Mouse (Mus musculus) liver, postnatal 0 days (tissue): ENCODE measurements around the gene Pnliprp2. TPM values are rescaled to one million over a fixed set of nuclear protein-coding genes. Genes with fewer than 3 reads are reported as not detected.

Experiments
- ATAC-seq: fragments of 200-750 bp; cut with Nextera tagmentation; 2 replicates; pipeline ENCODE4 v1.8.0; 2017; ENCODE audit warnings: mild to moderate bottlenecking, moderate library complexity
- DNase-seq: peaks from one replicate; pipeline ENCODE4 v3.0.0-alpha.2; 2016
- H3K27ac ChIP-seq: fragments of 300-500 bp; sonication (generic); 2 replicates; pipeline ENCODE4 v1.5.1; 2014; ENCODE audit warnings: antibody characterized with exemption, moderate library complexity, mild to moderate bottlenecking, low read depth
- H3K27me3 ChIP-seq: fragments of 300-500 bp; sonication (generic); 2 replicates; pipeline ENCODE4 v1.6.1; 2014; ENCODE audit warnings: low read length, control low read depth, mixed read lengths; ENCODE audit not compliant: insufficient read depth
- H3K36me3 ChIP-seq: fragments of 300-500 bp; sonication (generic); replicated peaks from 2 replicates; pipeline ENCODE4 v1.6.1; 2014; ENCODE audit warnings: mild to moderate bottlenecking, control low read depth, low read length, moderate library complexity, mixed read lengths; ENCODE audit not compliant: insufficient read depth
- H3K4me1 ChIP-seq: fragments of 300-500 bp; sonication (generic); 2 replicates; pipeline ENCODE4 v1.6.1; 2014; ENCODE audit warnings: antibody characterized with exemption, mild to moderate bottlenecking, control low read depth; ENCODE audit not compliant: insufficient read depth
- H3K4me2 ChIP-seq: fragments of 300-500 bp; sonication (generic); 2 replicates; pipeline ENCODE4 v1.6.1; 2014; ENCODE audit warnings: low read depth, mild to moderate bottlenecking, low read length, moderate library complexity, mixed read lengths
- H3K4me3 ChIP-seq: fragments of 300-500 bp; sonication (generic); 2 replicates; pipeline ENCODE4 v1.5.1; 2014; ENCODE audit warnings: low read depth, low read length
- H3K9ac ChIP-seq: fragments of 300-500 bp; sonication (generic); replicated peaks from 2 replicates; pipeline ENCODE4 v1.6.1; 2014; ENCODE audit warnings: mild to moderate bottlenecking, moderate library complexity
- H3K9me3 ChIP-seq: fragments of 300-500 bp; sonication (generic); 2 replicates; pipeline ENCODE4 v1.6.1; 2016; ENCODE audit warnings: mild to moderate bottlenecking, control low read depth, low read length, mixed read lengths
- CTCF ChIP-seq: sonication (generic); IDR thresholded peaks from 2 replicates; pipeline ENCODE4 v1.5.1; 2016; ENCODE audit warnings: antibody characterized with exemption, low read depth
- EP300 ChIP-seq: IDR thresholded peaks from 2 replicates; pipeline ENCODE4 v1.6.1; 2016; ENCODE audit warnings: antibody characterized with exemption, low read depth, mild to moderate bottlenecking
- WGBS: fragments of 180-500 bp; shearing (Covaris S2); extraction: QIAGEN DNeasy Blood & Tissue Kit; methylation state at CpG from one replicate; pipeline ENCODE4 v1.1.7; 2014; ENCODE audit not compliant: insufficient replicate concordance; 5-methylcytosine and 5-hydroxymethylcytosine counted together
- polyA plus RNA-seq: library from polyadenylated mRNA; unstranded; fragments of >200 nt; fragmentation: Nextera tagmentation; extraction: Ambion mirVana; gene quantifications from 2 replicates; pipeline ENCODE4 v1.2.1, GENCODE M21; 2015

Pnliprp2 gene
- polyA plus RNA-seq, 1 experiment from 2014 or later: not detected

DNA sequence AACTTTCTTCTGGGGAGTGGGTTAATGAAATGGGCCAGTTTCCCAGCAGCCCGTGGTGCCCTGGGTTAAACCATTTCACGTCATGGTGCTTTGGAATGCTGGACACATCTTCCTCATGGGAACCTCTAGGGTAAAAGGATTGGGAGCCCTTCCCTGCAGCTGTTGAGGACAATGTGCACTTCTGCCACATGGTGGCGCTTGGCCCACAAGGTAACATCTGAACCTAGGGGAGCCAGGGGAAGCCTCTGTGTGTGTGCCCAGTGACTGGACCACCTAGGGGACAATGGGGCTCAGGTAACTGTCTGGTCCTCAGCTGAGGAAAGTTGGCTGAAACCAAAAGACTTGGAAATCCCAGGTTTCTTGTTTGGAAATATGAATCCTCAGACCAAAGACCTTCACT lies 46.8 kb downstream of the Pnliprp2 start:
- ATAC-seq: no peak
- no peaks in the 10 kb centered on the region for H3K36me3 ChIP-seq
- no peak overlapping the region for H3K4me2 ChIP-seq
- TF ChIP-seq CTCF (peak; percentile 85), EP300 (no peak)
- no peak overlapping the region for H3K27ac ChIP-seq
- DNase-seq: peak; percentile 71
- H3K4me1 ChIP-seq: no peaks in the 10 kb centered on the region
- H3K27me3 ChIP-seq: no peaks in the 10 kb centered on the region
- no peaks in the 10 kb centered on the region for H3K9me3 ChIP-seq
- no peak overlapping the region for H3K9ac ChIP-seq
- H3K4me3 ChIP-seq: no peak overlapping the region
- WGBS: 6% methylated on average over 3 of the region's 3 CpGs

DNA sequence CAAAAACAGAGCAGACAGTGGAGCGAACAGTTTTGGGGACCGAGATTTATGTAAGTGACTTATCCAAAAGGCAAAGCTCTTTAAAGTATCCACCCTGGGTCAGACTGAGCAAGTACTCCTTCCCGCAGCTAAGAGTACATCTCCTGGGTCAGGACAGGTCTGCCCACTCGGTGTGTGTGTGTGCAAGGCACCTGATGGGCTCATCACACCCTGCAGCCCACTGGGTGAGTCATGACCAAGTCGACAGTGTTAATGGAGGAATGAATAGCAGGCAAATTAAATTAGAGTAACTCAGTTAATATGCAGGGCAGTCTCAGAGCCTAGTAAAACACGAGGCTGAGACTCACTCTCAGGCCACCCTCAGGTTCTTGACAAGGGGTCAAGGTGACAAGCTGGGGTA lies 49.3 kb downstream of the Pnliprp2 start:
- WGBS: 65% methylated on average over 6 of the region's 6 CpGs
- no peak overlapping the region for H3K4me3 ChIP-seq
- DNase-seq (no peak), ATAC-seq (no peak)
- H3K4me2 ChIP-seq: no peak overlapping the region
- no peaks in the 10 kb centered on the region for H3K36me3 ChIP-seq
- TF ChIP-seq EP300: no peak
- no peak for TF ChIP-seq CTCF
- H3K9ac ChIP-seq: no peak overlapping the region
- H3K27ac ChIP-seq: no peak overlapping the region
- no peaks in the 10 kb centered on the region for H3K27me3 ChIP-seq
- H3K9me3 ChIP-seq: no peaks in the 10 kb centered on the region
- H3K4me1 ChIP-seq: no peaks in the 10 kb centered on the region

DNA sequence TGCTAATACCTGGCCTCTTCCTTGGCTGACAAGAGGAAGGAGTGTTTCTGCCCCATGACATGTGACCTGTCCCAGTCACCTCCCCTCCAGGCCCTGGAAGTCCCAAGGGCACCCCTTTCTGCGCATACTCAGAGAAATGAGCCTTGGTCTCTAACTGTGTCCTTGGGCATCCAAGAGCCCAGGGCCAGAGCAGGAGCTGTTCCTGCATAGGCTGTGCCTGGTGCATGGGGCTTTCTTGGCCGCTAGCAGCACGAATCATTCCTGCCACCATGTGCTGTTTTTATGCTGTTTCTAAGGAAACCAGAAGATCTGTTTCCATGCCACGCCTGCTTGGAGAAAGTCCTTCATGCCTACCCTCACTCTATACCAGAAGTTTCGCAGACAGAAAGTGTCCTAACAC lies 51.0 kb downstream of the Pnliprp2 start:
- Histone ChIP-seq H3K4me1 (no peaks in the 10 kb centered on the region), H3K27me3 (no peaks in the 10 kb centered on the region), H3K4me2 (no peak overlapping the region), H3K9me3 (no peaks in the 10 kb centered on the region), H3K36me3 (no peaks in the 10 kb centered on the region), H3K27ac (no peak overlapping the region), H3K4me3 (no peak overlapping the region), H3K9ac (no peak overlapping the region)
- 74% methylated on average over 5 of the region's 5 CpGs for WGBS
- DNase-seq (no peak), ATAC-seq (no peak)
- no peak for TF ChIP-seq EP300
- no peak for TF ChIP-seq CTCF

DNA sequence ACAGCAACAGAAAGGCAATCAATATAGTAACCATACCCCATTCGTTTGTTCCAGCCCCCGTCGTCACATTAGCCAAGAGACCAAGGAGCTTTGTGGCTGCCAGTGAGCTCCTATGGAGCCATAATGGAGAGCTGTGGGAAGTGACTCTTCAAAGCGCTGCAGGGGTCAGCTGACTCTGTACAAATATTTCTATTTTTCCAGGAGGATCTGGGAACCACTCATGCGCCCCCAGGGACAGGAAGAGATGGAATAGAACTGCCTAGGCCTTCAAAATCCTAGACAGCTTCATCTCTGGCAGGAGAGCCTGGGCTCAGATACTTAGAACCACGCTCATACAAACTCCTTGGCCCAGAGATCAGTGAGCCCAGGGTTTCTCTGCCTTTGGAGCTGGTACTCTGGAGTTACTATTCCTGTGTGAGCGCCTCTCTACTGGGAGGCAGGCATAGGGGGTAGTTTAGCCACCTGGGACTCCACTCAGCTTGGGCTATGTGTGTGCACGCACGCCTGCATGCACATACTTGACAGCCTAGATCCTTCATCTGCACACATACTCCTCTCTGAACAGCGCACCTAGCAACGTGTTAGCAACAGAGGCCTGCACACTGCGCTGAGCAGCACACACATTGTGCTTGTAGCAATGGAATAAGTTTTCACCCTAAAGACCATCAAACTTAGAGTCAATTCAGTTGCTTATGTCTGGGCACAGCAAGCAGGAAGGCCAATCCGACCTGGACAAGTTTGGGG lies 55.8 kb downstream of the Pnliprp2 start:
- no peak overlapping the region for H3K4me3 ChIP-seq
- no peak overlapping the region for H3K9ac ChIP-seq
- no peaks in the 10 kb centered on the region for H3K27me3 ChIP-seq
- ATAC-seq: no peak
- H3K36me3 ChIP-seq: no peaks in the 10 kb centered on the region
- 77% methylated on average over 13 of the region's 13 CpGs for WGBS
- no peaks in the 10 kb centered on the region for H3K9me3 ChIP-seq
- no peak overlapping the region for H3K27ac ChIP-seq
- no peak overlapping the region for H3K4me2 ChIP-seq
- no peak for DNase-seq
- H3K4me1 ChIP-seq: no peaks in the 10 kb centered on the region
- no peak for TF ChIP-seq CTCF
- no peak for TF ChIP-seq EP300

DNA sequence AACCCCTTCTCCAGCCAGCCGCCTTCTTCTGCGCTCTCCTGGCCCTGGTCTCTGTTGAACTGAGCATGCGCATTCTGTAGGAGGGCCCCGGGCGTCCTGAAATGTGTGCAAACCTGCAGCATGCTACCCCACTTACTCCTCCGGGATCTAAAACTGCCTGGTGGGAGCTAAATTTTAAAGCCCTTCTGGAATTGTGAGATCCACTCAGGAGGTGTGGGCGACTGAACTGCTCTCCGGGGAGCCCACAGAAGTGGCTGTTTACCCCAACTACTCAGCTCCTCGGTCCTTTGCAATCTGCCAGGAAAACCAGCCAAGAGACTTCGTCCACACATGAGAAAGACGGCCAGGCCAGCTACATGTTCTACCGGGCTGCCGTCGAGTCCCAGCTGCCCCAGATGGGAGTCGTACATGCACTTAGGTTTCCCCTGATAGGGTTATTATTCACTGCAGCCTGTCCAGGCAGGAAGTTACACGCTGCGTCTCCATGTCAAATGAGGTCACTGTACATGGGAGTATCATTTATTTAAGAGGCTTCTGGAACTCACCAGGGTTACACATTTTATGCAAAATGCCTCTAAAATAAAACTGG lies 57.0 kb downstream of the Pnliprp2 start:
- WGBS: 72% methylated on average over 17 of the region's 17 CpGs
- Histone ChIP-seq H3K9me3 (no peaks in the 10 kb centered on the region), H3K4me2 (no peak overlapping the region), H3K4me3 (no peak overlapping the region), H3K4me1 (no peaks in the 10 kb centered on the region), H3K9ac (no peak overlapping the region), H3K27me3 (no peaks in the 10 kb centered on the region), H3K36me3 (no peaks in the 10 kb centered on the region), H3K27ac (no peak overlapping the region)
- no peak for TF ChIP-seq EP300
- no peak for TF ChIP-seq CTCF
- DNase-seq (no peak), ATAC-seq (no peak)

DNA sequence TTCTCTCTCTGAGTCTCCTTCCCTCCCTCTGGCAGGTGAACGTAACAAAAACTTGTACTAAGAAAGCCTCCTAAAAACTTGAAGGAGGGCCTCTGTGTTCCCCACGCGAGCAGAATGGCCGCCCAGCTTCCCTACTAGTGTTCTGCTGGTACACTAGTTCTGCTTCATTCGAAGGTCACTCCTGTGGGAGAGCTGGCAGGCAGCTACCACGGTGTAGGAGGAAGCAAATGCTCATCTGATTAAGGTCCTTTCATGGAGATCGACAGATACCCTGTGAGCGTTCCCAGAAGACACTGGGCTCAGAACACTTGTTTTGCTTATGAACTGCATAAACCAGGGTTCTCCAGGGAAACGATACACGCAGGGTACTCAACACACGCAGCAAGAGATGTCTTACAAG lies 57.9 kb downstream of the Pnliprp2 start:
- DNase-seq: no peak
- Histone ChIP-seq H3K4me2 (no peak overlapping the region), H3K9me3 (no peaks in the 10 kb centered on the region), H3K9ac (no peak overlapping the region), H3K4me3 (no peak overlapping the region), H3K4me1 (no peaks in the 10 kb centered on the region), H3K36me3 (no peaks in the 10 kb centered on the region), H3K27ac (no peak overlapping the region), H3K27me3 (no peaks in the 10 kb centered on the region)
- 69% methylated on average over 11 of the region's 11 CpGs for WGBS
- ATAC-seq: no peak
- TF ChIP-seq EP300: no peak
- no peak for TF ChIP-seq CTCF
